Mouse (Mus musculus): Measurements from ENCODE around the gene Lad1.

DNA sequence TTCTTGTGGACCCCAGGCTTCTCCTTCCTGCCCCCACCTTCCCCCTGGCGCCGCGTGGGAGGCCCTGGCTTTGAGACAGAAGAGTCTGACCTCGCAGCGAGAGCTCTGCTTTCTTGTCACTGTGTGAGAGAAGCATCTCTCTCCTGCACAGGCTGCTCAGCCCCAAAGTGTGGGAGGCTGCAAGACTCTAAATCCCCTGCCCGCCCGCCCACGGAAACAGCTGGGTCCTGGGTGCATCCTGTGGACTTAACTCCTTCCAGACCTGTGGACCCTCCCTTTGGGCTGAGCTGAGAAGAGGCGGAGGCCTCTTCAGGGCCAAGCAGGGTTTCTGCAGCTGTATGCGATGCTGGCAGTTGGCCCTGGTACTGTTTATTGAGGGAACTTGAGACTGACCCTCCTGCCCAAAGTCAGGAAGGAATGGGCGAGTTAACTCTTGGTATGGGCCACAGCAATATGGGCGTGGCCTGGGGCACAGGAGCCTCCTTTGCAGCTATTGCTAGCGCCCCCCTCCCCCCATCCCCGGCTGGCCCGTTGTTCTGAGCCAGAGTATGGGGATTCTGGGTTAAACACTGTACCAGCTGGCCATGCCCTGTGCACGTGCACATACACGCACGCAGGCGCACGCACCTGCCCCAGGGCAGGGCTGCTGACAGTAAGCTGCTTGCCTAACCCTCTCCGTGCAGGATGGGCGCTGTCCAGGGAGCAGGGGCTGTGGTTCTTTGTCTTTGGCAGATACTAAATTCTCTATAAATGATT is 39.4 kb upstream of the Lad1 start, which contains the start of gene Tnni1:
- TF ChIP-seq CTCF (IDR thresholded peaks at IDR 0.05; ENCODE audit: borderline replicate concordance, insufficient read depth, low read length) (no peak), POLR2A (IDR thresholded peaks at IDR 0.05; ENCODE audit: low read depth, low read length) (peak; percentile 38)
